Mouse (Mus musculus) small intestine, adult 2 months (tissue): ENCODE results near the gene Cdh22.

Experiments used
- CTCF ChIP-seq: fragments of 200-500 bp; IDR thresholded peaks from 2 replicates; pipeline ENCODE4 v1.5.1; 2012; ENCODE audit warnings: low read depth, mild to moderate bottlenecking, control low read depth, inconsistent platforms, low read length, moderate library complexity, mixed read lengths; ENCODE audit not compliant: insufficient replicate concordance, insufficient read length; ENCODE audit errors: extremely low read depth
- POLR2A ChIP-seq: fragments of 200-500 bp; IDR thresholded peaks from 2 replicates; pipeline ENCODE4 v1.6.1; 2012; ENCODE audit warnings: low read depth, mild to moderate bottlenecking, control low read depth, inconsistent platforms, low read length, moderate library complexity

GRCm38 (mm10) chr2:165160466-165160865 is 74.2 kb downstream of the Cdh22 start:
- TF ChIP-seq POLR2A, result no peak
- no peak for TF ChIP-seq CTCF
